Mouse (Mus musculus): ENCODE results near the gene Cenpa. TPM values are rescaled to one million over a fixed set of nuclear protein-coding genes. Genes with fewer than 3 reads are reported as not detected.
"Not testable (repeated sequence)": the region's sequence is repeated elsewhere in the genome, so short reads cannot be mapped to it uniquely, and the experiment has no call there.

Gene Cenpa
- polyA plus RNA-seq, 1 experiment from 2014 or later = 33.0 TPM

DNA sequence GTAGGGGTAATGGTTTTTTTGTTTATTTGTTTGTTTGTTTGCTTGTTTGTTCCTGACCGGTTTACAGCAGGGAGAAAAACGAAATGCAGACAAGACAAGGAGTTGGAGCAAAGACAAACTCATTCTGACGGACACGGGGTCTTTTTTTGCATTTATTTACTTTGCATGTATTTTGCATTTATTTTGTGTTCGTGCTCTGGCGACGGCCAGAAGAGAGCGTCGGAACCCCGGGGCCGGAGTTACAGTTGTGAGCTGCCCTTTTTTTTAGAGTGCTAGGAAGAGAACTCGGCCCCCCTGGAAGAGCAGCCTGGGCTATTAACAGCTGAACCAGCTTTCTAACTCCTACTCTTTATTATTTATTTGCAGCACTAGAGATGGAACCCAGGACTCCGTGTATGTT is 638 bp downstream of the Cenpa start:
- ATAC-seq (ENCODE audit: low FRiP score) = no peak

DNA sequence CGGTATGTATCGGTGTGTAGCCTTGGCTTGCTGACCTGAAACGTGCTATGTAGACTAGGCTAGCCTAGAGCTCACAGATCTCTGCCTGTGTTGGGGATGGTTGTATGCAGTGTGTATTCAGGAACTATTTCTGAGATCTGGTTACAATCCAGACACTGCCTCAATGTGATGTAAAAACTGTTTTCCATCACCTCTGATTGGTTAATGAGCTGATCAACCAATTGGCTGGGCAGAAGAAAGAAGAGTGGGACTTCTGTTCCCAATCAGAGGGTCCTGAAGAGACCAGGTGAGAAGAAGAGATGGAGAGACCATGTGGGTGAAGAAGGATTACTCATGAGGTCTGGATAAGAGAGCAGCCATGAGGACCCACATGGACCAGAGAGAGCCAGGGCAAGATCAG is 1.1 kb downstream of the Cenpa start:
- Histone ChIP-seq H3K9ac (replicated peaks) (peak overlapping the region; percentile 68; the same call in 1 of the 2 replicates), H3K27me3 (replicated peaks) (no peaks in the 10 kb centered on the region), H3K4me2 (peak overlapping the region; percentile 95), H3K9me3 (replicated peaks) (no peaks in the 10 kb centered on the region), H3K27ac (replicated peaks) (no peak overlapping the region), H3K4me1 (peaks cover 10% of the 10 kb centered on the region), H3K4me3 (replicated peaks) (peak overlapping the region; percentile 81), H3K36me3 (no peaks in the 10 kb centered on the region)
- ATAC-seq (ENCODE audit: low FRiP score) = no peak
- 9% methylated on average over 3 of the region's 3 CpGs for WGBS

More for the DNA sequence above, 638 bp downstream of the Cenpa start:
- Histone ChIP-seq H3K27ac (replicated peaks) (no peak overlapping the region), H3K4me1 (peaks cover 10% of the 10 kb centered on the region), H3K4me2 (peak overlapping the region; percentile 95), H3K9me3 (replicated peaks) (no peaks in the 10 kb centered on the region), H3K36me3 (no peaks in the 10 kb centered on the region), H3K9ac (replicated peaks) (peak overlapping the region; percentile 68), H3K4me3 (replicated peaks) (peak overlapping the region; percentile 81), H3K27me3 (replicated peaks) (no peaks in the 10 kb centered on the region)
- WGBS = 0% methylated on average over 13 of the region's 13 CpGs

DNA sequence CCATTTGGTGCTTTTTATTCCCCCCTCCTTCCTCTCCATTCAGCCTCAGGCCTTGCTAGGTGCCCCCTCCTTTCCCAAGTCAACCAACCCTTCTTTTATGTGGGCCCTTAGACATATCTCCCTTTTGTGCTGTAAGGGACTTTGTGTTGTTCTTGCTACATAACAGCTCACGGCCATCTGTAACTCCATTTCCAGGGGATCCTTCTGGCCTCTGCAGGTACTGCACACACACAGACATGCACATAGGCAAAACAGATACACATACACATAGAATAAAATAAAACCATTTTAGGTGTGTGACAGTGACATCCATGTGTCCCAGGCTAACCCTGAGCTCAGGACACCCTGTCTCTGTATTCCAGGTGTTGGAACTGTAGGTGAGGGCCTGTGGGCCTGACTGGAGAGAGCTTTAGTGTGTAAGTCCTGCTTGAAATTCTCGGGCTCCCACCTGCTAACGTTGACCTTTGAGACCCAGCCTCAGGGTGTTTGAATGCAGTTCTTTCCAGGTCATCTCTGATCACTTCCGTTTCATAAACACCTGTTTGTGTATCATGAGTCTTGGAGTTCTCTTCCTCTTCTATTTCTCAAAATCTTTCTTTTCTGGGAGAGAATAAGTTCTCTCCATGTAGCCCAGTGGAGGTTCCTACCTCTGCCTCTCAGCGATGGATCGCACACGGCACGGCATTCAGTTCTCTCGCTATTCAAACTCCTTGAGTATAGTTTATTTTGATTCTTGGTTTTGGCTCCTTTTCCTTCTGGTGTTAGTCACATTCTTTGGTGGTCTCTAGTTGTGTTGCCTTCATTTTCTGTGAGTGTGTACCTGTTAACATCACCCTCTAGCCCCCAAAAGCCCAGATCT is 2.3 kb downstream of the Cenpa start:
- no peaks in the 10 kb centered on the region for H3K36me3 ChIP-seq
- no peaks in the 10 kb centered on the region for H3K9me3 ChIP-seq (replicated peaks)
- no peak overlapping the region for H3K27ac ChIP-seq (replicated peaks)
- H3K27me3 ChIP-seq (replicated peaks) = no peaks in the 10 kb centered on the region
- WGBS = 95% methylated on average over 9 of the region's 9 CpGs
- peaks cover 10% of the 10 kb centered on the region for H3K4me1 ChIP-seq
- no peak overlapping the region for H3K4me2 ChIP-seq
- no peak overlapping the region for H3K4me3 ChIP-seq (replicated peaks)
- H3K9ac ChIP-seq (replicated peaks) = no peak overlapping the region
- ATAC-seq (ENCODE audit: low FRiP score) = no peak

DNA sequence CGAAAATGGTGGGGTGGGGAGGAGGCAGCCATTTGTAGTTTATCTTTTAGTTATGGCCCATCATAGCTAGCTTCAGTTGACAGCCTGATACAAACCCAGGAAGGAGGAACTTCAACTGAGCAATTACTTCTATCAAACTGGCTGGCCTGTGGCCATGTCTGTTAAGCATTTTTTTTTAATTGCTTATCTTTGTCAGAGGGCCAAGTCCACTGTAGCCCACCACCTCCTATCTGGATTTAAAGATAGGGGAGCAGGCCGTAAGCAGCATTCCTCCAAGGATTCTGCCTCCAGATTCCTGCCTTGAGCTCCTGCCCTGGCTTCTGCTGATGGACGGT is 2.9 kb downstream of the Cenpa start:
- Histone ChIP-seq H3K9ac (replicated peaks) (no peak overlapping the region), H3K9me3 (replicated peaks) (no peaks in the 10 kb centered on the region), H3K36me3 (no peaks in the 10 kb centered on the region), H3K27ac (replicated peaks) (no peak overlapping the region), H3K4me2 (no peak overlapping the region), H3K4me3 (replicated peaks) (no peak overlapping the region), H3K4me1 (peaks cover 10% of the 10 kb centered on the region), H3K27me3 (replicated peaks) (no peaks in the 10 kb centered on the region)
- ATAC-seq (ENCODE audit: low FRiP score) = no peak
- 92% methylated on average over 3 of the region's 3 CpGs for WGBS

DNA sequence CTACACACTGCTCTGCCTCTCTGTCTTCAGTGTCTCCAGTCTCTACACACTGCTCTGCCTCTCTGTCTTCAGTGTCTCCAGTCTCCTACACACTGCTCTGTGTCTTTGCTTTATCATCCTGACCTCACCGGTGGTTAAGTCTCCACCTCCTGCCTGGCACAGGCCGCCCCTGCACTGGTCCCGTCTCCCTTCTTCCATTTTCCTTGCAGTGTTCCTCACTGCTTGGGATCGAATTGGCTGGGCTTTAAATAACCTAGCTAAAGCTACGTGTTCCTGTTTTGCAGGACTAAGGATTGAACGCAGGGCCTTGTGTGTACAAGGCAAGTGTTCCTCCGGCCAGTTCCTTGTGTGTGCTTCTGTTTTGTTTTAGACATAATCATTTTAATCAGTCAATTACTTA is 3.5 kb downstream of the Cenpa start:
- Histone ChIP-seq H3K4me3 (replicated peaks) (no peak overlapping the region), H3K9ac (replicated peaks) (no peak overlapping the region), H3K27ac (replicated peaks) (no peak overlapping the region), H3K4me2 (no peak overlapping the region), H3K27me3 (replicated peaks) (no peaks in the 10 kb centered on the region), H3K36me3 (no peaks in the 10 kb centered on the region), H3K4me1 (peaks cover 10% of the 10 kb centered on the region), H3K9me3 (replicated peaks) (no peaks in the 10 kb centered on the region)
- WGBS = 95% methylated on average over 7 of the region's 7 CpGs
- ATAC-seq (ENCODE audit: low FRiP score) = no peak

DNA sequence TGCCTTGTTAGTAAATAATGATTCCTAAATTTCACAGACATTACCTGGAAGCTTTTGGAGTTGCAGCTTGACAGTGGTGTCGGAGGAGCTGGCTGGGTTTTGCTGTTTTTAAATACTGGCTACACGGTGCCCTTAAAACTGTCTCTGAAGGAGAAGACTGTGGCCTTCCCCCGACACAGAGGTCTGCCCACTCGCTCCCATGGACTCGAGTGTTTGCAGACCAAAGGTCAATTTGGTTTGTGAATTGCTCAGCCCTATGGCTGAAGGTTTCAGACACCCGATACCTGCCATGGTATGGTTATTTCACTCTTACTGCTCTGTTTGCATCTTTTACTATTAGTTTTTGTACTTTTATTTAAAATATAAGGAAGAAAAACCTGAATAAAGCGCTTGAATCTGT is 7.4 kb downstream of the Cenpa start:
- no peaks in the 10 kb centered on the region for H3K36me3 ChIP-seq
- no peak overlapping the region for H3K4me3 ChIP-seq (replicated peaks)
- no peaks in the 10 kb centered on the region for H3K9me3 ChIP-seq (replicated peaks)
- H3K4me1 ChIP-seq = no peaks in the 10 kb centered on the region
- no peak overlapping the region for H3K9ac ChIP-seq (replicated peaks)
- no peak overlapping the region for H3K4me2 ChIP-seq
- no peak for ATAC-seq (ENCODE audit: low FRiP score)
- 86% methylated on average over 7 of the region's 7 CpGs for WGBS
- H3K27ac ChIP-seq (replicated peaks) = no peak overlapping the region
- no peaks in the 10 kb centered on the region for H3K27me3 ChIP-seq (replicated peaks)

DNA sequence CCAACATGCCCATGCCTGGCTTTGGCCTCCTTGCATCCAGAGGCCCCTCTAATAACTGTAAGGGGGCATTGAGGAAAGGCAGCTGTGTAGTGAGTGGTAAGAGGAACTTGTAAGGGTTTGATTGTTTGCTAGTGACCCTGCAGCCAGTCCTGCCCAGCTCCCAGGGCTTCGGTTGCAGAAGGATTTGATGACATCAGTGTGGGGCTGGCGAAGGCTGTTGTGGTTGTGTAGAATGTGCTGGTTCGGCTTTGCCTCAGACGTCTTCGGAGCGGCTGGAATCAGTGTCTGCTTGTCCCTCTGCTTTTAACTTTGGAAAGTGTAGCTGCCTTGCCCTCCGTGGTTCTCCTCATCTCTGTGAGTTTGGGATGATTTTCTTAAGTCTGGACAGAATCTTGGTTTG is 10.2 kb downstream of the Cenpa start:
- H3K9me3 ChIP-seq (replicated peaks) = no peaks in the 10 kb centered on the region
- H3K27me3 ChIP-seq (replicated peaks) = no peaks in the 10 kb centered on the region
- no peak overlapping the region for H3K9ac ChIP-seq (replicated peaks)
- H3K4me1 ChIP-seq = no peaks in the 10 kb centered on the region
- no peak overlapping the region for H3K4me3 ChIP-seq (replicated peaks)
- no peak for ATAC-seq (ENCODE audit: low FRiP score)
- H3K36me3 ChIP-seq = no peaks in the 10 kb centered on the region
- no peak overlapping the region for H3K4me2 ChIP-seq
- 89% methylated on average over 7 of the region's 7 CpGs for WGBS
- no peak overlapping the region for H3K27ac ChIP-seq (replicated peaks)

DNA sequence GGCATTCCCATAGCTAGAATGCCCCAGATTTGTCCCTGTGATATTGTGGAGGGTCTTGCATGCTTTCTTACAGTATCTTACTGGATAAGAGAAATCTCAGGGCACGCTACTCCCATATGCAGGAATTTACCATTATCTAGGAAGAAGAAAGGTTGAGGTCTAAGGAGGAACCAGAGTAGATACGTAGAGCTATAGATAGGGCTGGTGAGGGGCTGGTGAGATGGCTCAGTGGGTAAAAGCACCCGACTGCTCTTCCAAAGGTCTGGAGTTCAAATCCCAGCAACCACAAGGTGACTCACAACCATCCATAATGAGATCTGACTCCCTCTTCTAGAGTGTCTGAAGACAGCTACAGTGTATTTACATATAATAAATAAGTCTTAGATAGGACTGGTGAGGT is 11.5 kb downstream of the Cenpa start:
- WGBS = 95% methylated on average over 3 of the region's 3 CpGs
- H3K27ac ChIP-seq (replicated peaks); H3K36me3 ChIP-seq; H3K4me2 ChIP-seq; H3K9ac ChIP-seq (replicated peaks); H3K9me3 ChIP-seq (replicated peaks); H3K27me3 ChIP-seq (replicated peaks); ATAC-seq (ENCODE audit: low FRiP score); H3K4me1 ChIP-seq; H3K4me3 ChIP-seq (replicated peaks): not testable (repeated sequence)

DNA sequence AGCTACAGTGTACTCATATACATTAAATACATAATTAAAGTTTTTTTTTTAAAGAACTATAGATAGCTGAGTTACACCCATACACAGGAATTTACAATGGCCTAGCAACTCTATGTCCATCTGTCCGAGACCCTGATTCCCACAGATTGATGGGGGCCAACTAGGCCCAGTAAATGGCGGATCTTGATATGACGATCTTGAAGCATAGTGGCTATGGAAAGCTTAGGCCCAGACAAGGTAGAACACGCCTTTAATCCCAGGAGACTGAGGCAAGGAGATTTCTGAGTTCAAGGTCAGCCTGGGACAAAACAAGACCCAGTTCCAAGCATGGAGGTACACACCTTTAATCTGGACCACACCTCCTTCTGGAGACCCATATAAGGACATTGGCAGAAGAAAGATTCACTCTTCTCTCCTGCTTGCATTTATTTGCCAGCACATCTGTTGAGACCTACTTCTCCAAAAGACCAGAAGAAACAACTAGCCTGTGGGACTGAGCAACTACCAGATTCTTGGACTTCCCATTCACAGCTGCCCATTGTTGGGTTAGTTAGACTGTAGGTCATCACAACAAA is 12.2 kb downstream of the Cenpa start:
- no peaks in the 10 kb centered on the region for H3K36me3 ChIP-seq
- no peak overlapping the region for H3K27ac ChIP-seq (replicated peaks)
- no peaks in the 10 kb centered on the region for H3K27me3 ChIP-seq (replicated peaks)
- H3K4me2 ChIP-seq = no peak overlapping the region
- H3K9me3 ChIP-seq (replicated peaks) = no peaks in the 10 kb centered on the region
- no peaks in the 10 kb centered on the region for H3K4me1 ChIP-seq
- WGBS = 98% methylated on average over 4 of the region's 4 CpGs
- ATAC-seq (ENCODE audit: low FRiP score) = no peak
- no peak overlapping the region for H3K4me3 ChIP-seq (replicated peaks)
- H3K9ac ChIP-seq (replicated peaks) = no peak overlapping the region

DNA sequence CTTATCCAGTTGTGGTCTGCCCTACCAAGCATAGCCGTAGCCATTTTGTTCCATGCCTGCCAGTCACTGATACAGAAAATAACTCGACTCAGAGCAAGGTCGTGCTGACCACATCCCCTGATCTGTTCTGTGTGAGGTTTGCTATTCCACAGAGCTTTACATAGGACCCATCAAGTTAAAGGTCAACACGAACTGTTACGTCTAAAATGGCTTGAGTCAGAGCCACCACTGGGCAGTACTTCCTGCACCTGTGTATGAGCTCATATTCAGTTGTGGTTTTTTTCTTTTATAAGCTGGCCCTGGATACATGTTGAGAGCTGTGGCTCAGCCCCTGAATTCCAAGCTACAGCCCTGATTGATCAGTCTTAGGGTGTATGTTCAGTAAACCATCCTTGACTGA is 13.0 kb downstream of the Cenpa start:
- Histone ChIP-seq H3K4me3 (replicated peaks) (no peak overlapping the region), H3K9me3 (replicated peaks) (no peaks in the 10 kb centered on the region), H3K36me3 (no peaks in the 10 kb centered on the region), H3K27ac (replicated peaks) (no peak overlapping the region), H3K27me3 (replicated peaks) (no peaks in the 10 kb centered on the region), H3K9ac (replicated peaks) (no peak overlapping the region), H3K4me2 (no peak overlapping the region), H3K4me1 (no peaks in the 10 kb centered on the region)
- 91% methylated on average over 5 of the region's 5 CpGs for WGBS
- ATAC-seq (ENCODE audit: low FRiP score) = no peak

DNA sequence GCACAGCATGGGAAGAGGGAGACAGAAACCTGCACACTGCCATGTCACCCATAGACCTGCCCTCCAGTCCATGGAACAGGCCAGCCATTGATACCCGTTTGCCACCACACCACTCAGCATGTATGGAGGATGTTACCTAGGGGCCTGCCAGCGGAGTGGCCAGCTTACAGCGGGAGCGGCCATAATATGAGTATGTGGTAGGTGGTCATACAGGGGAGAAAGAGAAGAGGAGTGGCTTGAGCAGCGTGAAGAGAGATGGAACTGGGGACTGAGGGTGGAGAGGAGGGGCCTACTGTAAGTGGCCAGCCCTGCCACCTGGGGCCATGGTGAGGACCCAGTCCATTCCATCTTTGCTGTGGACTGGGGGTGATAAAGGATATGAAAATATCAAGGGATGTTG is 15.4 kb downstream of the Cenpa start:
- H3K9ac ChIP-seq (replicated peaks) = no peak overlapping the region
- H3K27ac ChIP-seq (replicated peaks) = no peak overlapping the region
- H3K36me3 ChIP-seq = no peaks in the 10 kb centered on the region
- no peaks in the 10 kb centered on the region for H3K9me3 ChIP-seq (replicated peaks)
- H3K27me3 ChIP-seq (replicated peaks) = no peaks in the 10 kb centered on the region
- H3K4me3 ChIP-seq (replicated peaks) = no peak overlapping the region
- WGBS = 89% methylated on average over 5 of the region's 5 CpGs
- no peak overlapping the region for H3K4me2 ChIP-seq
- H3K4me1 ChIP-seq = no peaks in the 10 kb centered on the region
- no peak for ATAC-seq (ENCODE audit: low FRiP score)

DNA sequence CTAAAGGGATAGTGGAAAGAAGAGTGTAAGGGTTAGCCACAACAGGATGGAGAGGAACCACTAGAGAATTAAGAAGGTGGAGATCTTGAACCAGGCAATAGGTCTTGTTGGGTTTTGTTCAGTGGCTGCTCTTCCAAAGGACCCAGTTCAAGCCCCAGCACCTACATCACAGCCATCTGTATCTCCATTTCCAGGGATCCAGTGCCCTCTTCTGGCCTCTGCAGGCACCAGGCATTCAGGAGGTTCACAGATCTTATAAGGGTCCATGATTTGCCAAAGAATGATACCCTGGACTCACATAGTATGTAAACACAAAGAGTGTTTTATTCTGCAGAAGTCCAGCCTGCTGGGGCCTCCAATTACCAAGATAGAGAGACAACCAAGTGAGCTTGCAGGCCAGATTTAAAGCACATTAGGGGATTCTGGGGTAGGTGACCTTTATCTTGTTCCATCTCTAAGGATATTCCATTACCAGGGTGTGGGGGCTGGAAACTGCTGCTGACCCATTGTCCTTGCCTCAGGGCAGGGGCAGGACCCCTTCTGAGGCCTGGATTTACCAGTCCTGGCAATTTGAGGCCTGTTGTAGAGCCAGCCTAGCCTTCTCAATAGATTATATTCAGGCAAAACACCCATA is 16.5 kb downstream of the Cenpa start:
- no peaks in the 10 kb centered on the region for H3K9me3 ChIP-seq (replicated peaks)
- H3K27ac ChIP-seq (replicated peaks) = no peak overlapping the region
- no peaks in the 10 kb centered on the region for H3K36me3 ChIP-seq
- H3K4me3 ChIP-seq (replicated peaks) = no peak overlapping the region
- no peak for ATAC-seq (ENCODE audit: low FRiP score)
- no peaks in the 10 kb centered on the region for H3K4me1 ChIP-seq
- H3K27me3 ChIP-seq (replicated peaks) = no peaks in the 10 kb centered on the region
- H3K4me2 ChIP-seq = no peak overlapping the region
- H3K9ac ChIP-seq (replicated peaks) = no peak overlapping the region

Measured in neural tube, embryonic 15.5 days (tissue).